Mouse (Mus musculus): ENCODE data around the gene Zfhx2.

DNA sequence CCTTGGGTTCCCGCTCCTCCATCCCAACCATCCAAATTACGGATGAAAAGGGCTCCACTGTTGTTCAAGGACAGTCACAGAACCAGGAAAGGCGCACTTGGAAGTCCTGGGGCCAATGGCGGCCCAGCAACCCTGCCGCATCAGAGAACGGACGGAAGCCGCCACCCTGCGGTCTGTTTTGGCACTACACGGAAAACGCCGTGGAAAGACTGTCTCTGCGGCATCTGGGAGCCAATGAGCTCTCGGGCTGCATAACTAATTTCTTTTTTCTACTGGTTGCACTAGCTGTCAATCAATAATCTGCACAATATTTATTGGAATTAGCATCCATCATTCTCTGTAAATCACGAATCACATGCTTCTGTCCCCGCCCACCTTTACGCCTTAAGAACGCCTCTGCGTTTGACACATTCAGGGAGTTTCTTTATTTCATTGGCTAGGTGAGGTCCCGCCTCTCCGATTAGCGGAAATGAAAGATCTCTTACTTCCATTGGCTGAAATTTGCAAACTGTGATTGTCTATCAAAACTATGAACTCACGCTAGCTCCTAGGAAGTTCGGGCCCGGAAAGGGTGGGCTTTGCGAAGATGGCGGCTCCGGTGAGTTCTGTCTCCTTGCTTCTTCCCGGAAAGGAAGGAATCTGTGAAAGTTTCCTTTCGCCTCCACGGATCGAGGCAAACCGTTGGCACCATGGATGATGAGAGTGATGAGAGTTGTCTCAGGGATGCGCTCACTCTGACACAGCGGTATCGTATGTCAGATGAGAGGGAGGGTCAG is 76.9 kb downstream of the Zfhx2 start, which contains the start of gene Ngdn:
- TF ChIP-seq USF1 (IDR thresholded peaks at IDR 0.05; ENCODE audit: low read depth, low read length), result no peak
- TF ChIP-seq SIN3A (IDR thresholded peaks at IDR 0.05; ENCODE audit: low read length), result no peak; the same call in 1 of the 2 replicates
- no peak for TF ChIP-seq E2F4 (IDR thresholded peaks at IDR 0.05; ENCODE audit: insufficient replicate concordance, low read depth, low read length)
- TF ChIP-seq RAD21 (IDR thresholded peaks at IDR 0.05; ENCODE audit: low read depth, low read length), result peak; percentile 89
- peak; percentile 93 for TF ChIP-seq POLR2A (IDR thresholded peaks at IDR 0.05; ENCODE audit: low read depth, low read length)
- TF ChIP-seq NRF1 (IDR thresholded peaks at IDR 0.05; ENCODE audit: low read depth, low read length), result peak; percentile 53
- peak; percentile 43 to 95 for TF ChIP-seq CTCF (conservative IDR thresholded peaks at IDR 0.05 in 1 of 2, IDR thresholded peaks at IDR 0.05 in 1 of 2; ENCODE audit: low read depth in 2 of 2, low read length in 2 of 2)
